Mouse (Mus musculus) small intestine, adult 2 months (tissue): ENCODE data around the gene Fam122c. TPM values are rescaled to one million over a fixed set of nuclear protein-coding genes. Genes with fewer than 3 reads are reported as not detected.

Experiments used
- H3K27ac ChIP-seq: fragments of 200-500 bp; 2 replicates; pipeline ENCODE4 v1.5.1; 2012; ENCODE audit warnings: low read depth, low read length, control low read depth, inconsistent platforms; ENCODE audit not compliant: insufficient read depth
- H3K27me3 ChIP-seq: fragments of 200-500 bp; 2 replicates; pipeline ENCODE4 v1.6.1; 2012; ENCODE audit warnings: mild to moderate bottlenecking, moderate library complexity, low read length, inconsistent platforms; ENCODE audit not compliant: control insufficient read depth, insufficient read depth
- H3K36me3 ChIP-seq: fragments of 200-500 bp; 2 replicates; pipeline ENCODE4 v1.6.1; 2012; ENCODE audit warnings: mild to moderate bottlenecking, low read length, control low read depth, inconsistent platforms; ENCODE audit not compliant: control insufficient read depth, insufficient read depth
- H3K4me1 ChIP-seq: fragments of 200-500 bp; 2 replicates; pipeline ENCODE4 v1.6.1; 2012; ENCODE audit warnings: low read length, inconsistent platforms, mixed read lengths; ENCODE audit not compliant: control insufficient read depth, insufficient read depth, insufficient read length
- H3K4me3 ChIP-seq: fragments of 200-500 bp; 2 replicates; pipeline ENCODE4 v1.5.1; 2012; ENCODE audit warnings: low read depth, mild to moderate bottlenecking, control low read depth, inconsistent platforms, low read length, moderate library complexity
- CTCF ChIP-seq: fragments of 200-500 bp; IDR thresholded peaks from 2 replicates; pipeline ENCODE4 v1.5.1; 2012; ENCODE audit warnings: low read depth, mild to moderate bottlenecking, control low read depth, inconsistent platforms, low read length, moderate library complexity, mixed read lengths; ENCODE audit not compliant: insufficient replicate concordance, insufficient read length; ENCODE audit errors: extremely low read depth
- POLR2A ChIP-seq: fragments of 200-500 bp; IDR thresholded peaks from 2 replicates; pipeline ENCODE4 v1.6.1; 2012; ENCODE audit warnings: low read depth, mild to moderate bottlenecking, control low read depth, inconsistent platforms, low read length, moderate library complexity
- WGBS: fragments of 180-500 bp; shearing (Covaris S2); methylation state at CpG from one replicate; pipeline ENCODE4 v1.1.7; 2018; 5-methylcytosine and 5-hydroxymethylcytosine counted together
- polyA plus RNA-seq: library from polyadenylated mRNA; depleted of rRNA; stranded (reverse); fragments of >200 nt; gene quantifications from 2 replicates; pipeline ENCODE4 v1.2.3, GENCODE M21; 2012; rRNA removed

Gene Fam122c
- polyA plus RNA-seq = not detected in 2 replicates

- no peak for TF ChIP-seq POLR2A
- no peak for TF ChIP-seq CTCF
- H3K36me3 ChIP-seq = no peaks in the 10 kb centered on the region
- 59% methylated on average over 1 of the region's 1 CpGs for WGBS
- H3K27me3 ChIP-seq = no peaks in the 10 kb centered on the region
- no peak within 1 kb of the TSS for H3K4me3 ChIP-seq
- H3K27ac ChIP-seq = no peak within 1 kb of the TSS
- no peaks in the 10 kb centered on the region for H3K4me1 ChIP-seq
Measured at GRCm38 (mm10) chrX:53273124-53273523, at the start of gene Fam122c. Fam122c (plus strand) TSS chrX:53273424.

- H3K27me3 ChIP-seq = no peaks in the 10 kb centered on the region
- H3K27ac ChIP-seq = no peak overlapping the region
- WGBS = 67% methylated on average over 6 of the region's 6 CpGs
- H3K36me3 ChIP-seq = no peaks in the 10 kb centered on the region
- no peaks in the 10 kb centered on the region for H3K4me1 ChIP-seq
- no peak overlapping the region for H3K4me3 ChIP-seq
- no peak for TF ChIP-seq CTCF
- TF ChIP-seq POLR2A = no peak
Measured at GRCm38 (mm10) chrX:53224353-53224944, 48.8 kb upstream of the Fam122c start.

- H3K27me3 ChIP-seq = no peaks in the 10 kb centered on the region
- H3K36me3 ChIP-seq = no peaks in the 10 kb centered on the region
- H3K4me3 ChIP-seq = peak overlapping the region; percentile 24; the same call in 1 of the 2 replicates
- 37% methylated on average over 13 of the region's 13 CpGs for WGBS
- H3K27ac ChIP-seq = no peak overlapping the region
- no peaks in the 10 kb centered on the region for H3K4me1 ChIP-seq
- no peak for TF ChIP-seq POLR2A
- TF ChIP-seq CTCF = no peak
Measured at GRCm38 (mm10) chrX:53231965-53232364, 41.3 kb upstream of the Fam122c start.

DNA sequence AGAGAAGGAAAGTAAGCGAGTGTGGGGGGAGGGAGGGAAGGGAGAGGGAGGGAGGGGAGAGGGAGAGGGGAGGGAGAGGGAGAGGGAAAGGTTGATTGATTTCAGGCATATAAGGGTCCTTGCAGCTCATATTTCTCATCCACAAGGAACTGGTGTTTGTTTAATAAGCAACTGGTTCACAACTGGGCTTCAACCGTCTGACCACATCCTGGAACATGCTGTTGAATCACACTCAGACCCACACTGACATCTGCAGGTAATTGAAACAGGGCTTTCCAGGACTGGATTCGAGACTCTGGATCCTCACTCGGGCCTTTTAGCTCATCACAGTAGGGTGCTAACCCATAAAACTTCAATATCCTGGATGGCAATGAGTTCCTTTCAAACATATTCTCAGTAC lies 39.5 kb upstream of the Fam122c start:
- 37% methylated on average over 4 of the region's 4 CpGs for WGBS
- TF ChIP-seq CTCF = no peak
- TF ChIP-seq POLR2A = no peak
- no peak overlapping the region for H3K27ac ChIP-seq
- no peaks in the 10 kb centered on the region for H3K4me1 ChIP-seq
- H3K27me3 ChIP-seq = no peaks in the 10 kb centered on the region
- H3K4me3 ChIP-seq = no peak overlapping the region
- no peaks in the 10 kb centered on the region for H3K36me3 ChIP-seq

GRCm38 (mm10) chrX:53236404-53236803 lies 36.8 kb upstream of the Fam122c start:
- Histone ChIP-seq H3K27me3 (no peaks in the 10 kb centered on the region), H3K27ac (no peak overlapping the region), H3K4me1 (no peaks in the 10 kb centered on the region), H3K4me3 (no peak overlapping the region), H3K36me3 (no peaks in the 10 kb centered on the region)
- no peak for TF ChIP-seq CTCF
- no peak for TF ChIP-seq POLR2A
- 61% methylated on average over 7 of the region's 7 CpGs for WGBS

- Histone ChIP-seq H3K4me3 (no peak overlapping the region), H3K36me3 (no peaks in the 10 kb centered on the region), H3K4me1 (no peaks in the 10 kb centered on the region), H3K27me3 (no peaks in the 10 kb centered on the region), H3K27ac (no peak overlapping the region)
- WGBS = 12% methylated on average over 2 of the region's 2 CpGs
- TF ChIP-seq CTCF (no peak), POLR2A (no peak)
Measured at GRCm38 (mm10) chrX:53237971-53238370, 35.3 kb upstream of the Fam122c start.

DNA sequence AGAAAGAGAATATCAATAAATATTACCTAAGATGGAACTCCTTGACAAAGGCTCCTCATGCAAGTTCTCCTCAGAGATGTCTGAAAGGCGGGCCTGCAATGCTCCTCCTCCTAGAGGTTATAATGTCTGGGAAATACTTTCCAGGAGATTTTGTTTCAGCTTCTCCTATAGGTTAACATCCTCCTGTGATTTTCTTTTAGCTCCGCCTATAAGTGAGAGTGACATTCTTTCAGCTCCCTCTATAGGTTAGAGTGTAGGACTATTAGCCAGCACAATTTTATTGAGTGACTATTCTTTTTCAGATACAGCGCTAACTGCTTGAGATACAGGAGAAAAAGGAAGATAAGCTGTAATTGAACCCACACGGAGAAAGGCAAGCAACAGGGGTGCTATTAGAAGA lies 33.2 kb upstream of the Fam122c start, which contains the start of gene Plac1:
Gene Plac1 (minus strand): TSS at position 101 of the 400 bp plus-strand sequence.
- no peak within 1 kb of the TSS for H3K4me3 ChIP-seq
- no peaks in the 10 kb centered on the region for H3K36me3 ChIP-seq
- no peaks in the 10 kb centered on the region for H3K4me1 ChIP-seq
- H3K27ac ChIP-seq = no peak within 1 kb of the TSS
- WGBS = 64% methylated on average over 4 of the region's 4 CpGs
- H3K27me3 ChIP-seq = no peaks in the 10 kb centered on the region
- TF ChIP-seq POLR2A (no peak), CTCF (no peak)
